Mouse (Mus musculus): ENCODE data around the gene Mrpl41. TPM values are rescaled to one million over a fixed set of nuclear protein-coding genes. Genes with fewer than 3 reads are reported as not detected.
A peak's percentile ranks its signal among the peaks of the same experiment; 100 is the strongest.

The Mrpl41 gene
- polyA plus RNA-seq (2015; fragmentation: Nextera tagmentation; extraction: Ambion mirVana): 114 and 130 TPM in 2 replicates

DNA sequence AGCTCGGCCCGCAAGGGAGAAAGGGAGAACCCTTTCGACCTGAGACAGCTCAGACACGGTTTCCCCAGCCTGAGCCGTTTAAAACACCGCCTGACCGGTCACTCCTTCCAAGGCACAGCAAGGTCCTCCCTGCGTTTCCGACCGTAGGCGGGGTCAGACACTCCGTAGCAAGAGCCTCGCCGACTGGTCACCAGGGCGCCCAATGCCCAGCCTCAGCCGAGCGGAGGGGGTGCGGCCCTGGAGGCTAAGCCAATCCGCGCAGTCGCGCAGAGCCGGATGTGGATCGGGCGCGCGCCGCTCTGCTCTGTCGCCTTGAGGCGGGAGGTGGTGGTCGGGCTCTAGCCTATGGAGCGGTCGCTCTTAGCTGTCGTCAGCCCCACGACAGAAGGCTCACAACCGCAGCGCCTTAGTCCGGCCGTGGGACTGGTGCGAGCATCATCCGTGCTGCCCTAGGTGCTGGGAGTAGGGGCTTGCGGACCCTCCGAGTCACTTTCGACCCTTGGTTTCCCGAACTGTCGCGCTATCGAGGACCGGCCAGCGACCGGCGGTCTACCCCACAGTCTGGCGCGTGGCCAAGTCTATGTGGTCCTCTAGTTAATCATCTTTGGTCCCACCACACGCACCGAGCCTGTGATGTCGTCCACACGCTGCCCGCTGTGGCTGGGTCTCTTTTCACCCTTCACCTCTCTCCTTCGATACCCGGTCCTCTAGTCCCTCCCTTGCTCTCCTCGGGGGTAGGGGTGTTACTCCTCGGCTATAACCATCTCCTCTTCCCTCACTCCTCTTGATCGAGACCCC lies at the start of gene Mrpl41:
Mrpl41 (minus strand) TSS at position 193 of the 798 bp plus-strand sequence.
- H3K9ac ChIP-seq: peak within 1 kb of the TSS; percentile 83
- H3K4me3 ChIP-seq: peak within 1 kb of the TSS; percentile 84
- H3K9me3 ChIP-seq (replicated peaks): no peaks in the 10 kb centered on the region
- H3K4me2 ChIP-seq: peak within 1 kb of the TSS; percentile 95
- H3K4me1 ChIP-seq (replicated peaks): peaks cover 18% of the 10 kb centered on the region
- ATAC-seq (replicated peaks; ENCODE audit: insufficient number of reproducible peaks, insufficient read depth, low FRiP score, low read depth): peak; percentile 99
- H3K36me3 ChIP-seq: peaks cover 24% of the 10 kb centered on the region
- no peaks in the 10 kb centered on the region for H3K27me3 ChIP-seq
- under 1% methylated on average over 64 of the region's 64 CpGs for WGBS
- peak within 1 kb of the TSS; percentile 93 for H3K27ac ChIP-seq

DNA sequence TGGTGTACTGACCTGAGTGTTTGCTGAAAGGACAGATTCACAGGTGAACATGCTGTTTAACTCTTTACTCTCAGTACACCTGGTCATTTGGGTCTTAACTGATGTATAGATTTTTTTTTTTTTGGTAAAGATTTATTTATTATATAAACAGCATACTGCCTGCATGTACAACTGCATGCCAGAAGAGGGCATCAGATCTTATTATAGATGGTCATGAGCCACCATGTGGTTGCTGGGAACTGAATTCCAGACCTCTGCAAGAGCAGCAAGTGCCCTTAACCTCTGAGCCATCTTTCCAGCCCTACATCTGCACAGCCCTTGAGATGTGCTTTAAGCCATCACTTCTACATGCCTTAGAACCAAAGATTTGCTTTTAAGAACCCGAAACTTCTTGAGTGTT lies 47.8 kb upstream of the Mrpl41 start:
- 83% methylated on average over 1 of the region's 1 CpGs for WGBS
- H3K4me2 ChIP-seq: no peak overlapping the region
- no peak for ATAC-seq (replicated peaks; ENCODE audit: insufficient number of reproducible peaks, insufficient read depth, low FRiP score, low read depth)
- no peak overlapping the region for H3K4me3 ChIP-seq
- H3K27me3 ChIP-seq: no peaks in the 10 kb centered on the region
- no peaks in the 10 kb centered on the region for H3K4me1 ChIP-seq (replicated peaks)
- no peak overlapping the region for H3K9ac ChIP-seq
- no peaks in the 10 kb centered on the region for H3K36me3 ChIP-seq
- H3K27ac ChIP-seq: no peak overlapping the region
- no peaks in the 10 kb centered on the region for H3K9me3 ChIP-seq (replicated peaks)

DNA sequence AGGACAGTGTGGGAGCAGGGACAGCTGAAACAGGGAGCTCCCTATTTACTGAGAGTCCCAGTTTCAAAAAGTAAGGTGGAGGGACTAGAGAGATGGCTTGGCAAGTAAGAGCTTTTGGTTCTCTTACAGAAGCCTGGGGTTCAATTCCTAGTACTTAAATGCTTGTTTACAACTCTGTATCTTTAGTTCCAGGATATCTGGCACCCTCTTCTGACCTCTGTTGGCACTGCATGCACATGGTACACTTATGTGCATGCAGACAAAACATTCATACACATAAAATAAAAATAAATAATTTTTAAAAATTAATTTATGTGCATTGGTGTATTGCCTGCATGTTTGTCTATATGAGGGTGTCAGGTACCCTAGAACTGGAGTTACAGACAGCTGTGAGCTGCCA lies 33.4 kb upstream of the Mrpl41 start:
- Histone ChIP-seq H3K4me2 (no peak overlapping the region), H3K27ac (no peak overlapping the region), H3K9me3 (replicated peaks) (no peaks in the 10 kb centered on the region), H3K4me3 (no peak overlapping the region), H3K4me1 (replicated peaks) (no peaks in the 10 kb centered on the region), H3K27me3 (no peaks in the 10 kb centered on the region), H3K9ac (no peak overlapping the region), H3K36me3 (no peaks in the 10 kb centered on the region)
- ATAC-seq (replicated peaks; ENCODE audit: insufficient number of reproducible peaks, insufficient read depth, low FRiP score, low read depth): no peak

DNA sequence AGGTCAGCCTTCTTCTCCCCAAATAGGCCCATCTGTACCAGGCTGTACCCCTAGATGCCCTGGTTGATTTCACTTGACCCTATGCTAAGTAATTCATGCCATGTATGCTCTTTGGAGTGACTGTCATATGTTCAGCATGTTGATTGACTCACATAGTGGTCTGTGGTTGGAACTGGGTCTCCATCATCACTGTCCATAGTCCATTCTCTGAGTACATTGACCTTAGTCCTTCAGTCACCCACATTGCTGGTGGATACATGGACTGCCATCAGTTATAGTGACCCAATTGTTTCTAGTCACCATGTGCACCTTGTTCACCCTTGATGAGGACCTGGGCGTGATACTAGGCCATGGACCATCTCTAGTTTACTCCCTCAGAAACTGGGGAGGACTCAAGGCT lies 31.9 kb upstream of the Mrpl41 start:
- Histone ChIP-seq H3K4me1 (replicated peaks) (no peaks in the 10 kb centered on the region), H3K9me3 (replicated peaks) (no peaks in the 10 kb centered on the region), H3K4me3 (no peak overlapping the region), H3K27me3 (no peaks in the 10 kb centered on the region), H3K36me3 (no peaks in the 10 kb centered on the region), H3K27ac (no peak overlapping the region), H3K9ac (no peak overlapping the region), H3K4me2 (no peak overlapping the region)
- no peak for ATAC-seq (replicated peaks; ENCODE audit: insufficient number of reproducible peaks, insufficient read depth, low FRiP score, low read depth)
- 84% methylated on average over 1 of the region's 1 CpGs for WGBS

DNA sequence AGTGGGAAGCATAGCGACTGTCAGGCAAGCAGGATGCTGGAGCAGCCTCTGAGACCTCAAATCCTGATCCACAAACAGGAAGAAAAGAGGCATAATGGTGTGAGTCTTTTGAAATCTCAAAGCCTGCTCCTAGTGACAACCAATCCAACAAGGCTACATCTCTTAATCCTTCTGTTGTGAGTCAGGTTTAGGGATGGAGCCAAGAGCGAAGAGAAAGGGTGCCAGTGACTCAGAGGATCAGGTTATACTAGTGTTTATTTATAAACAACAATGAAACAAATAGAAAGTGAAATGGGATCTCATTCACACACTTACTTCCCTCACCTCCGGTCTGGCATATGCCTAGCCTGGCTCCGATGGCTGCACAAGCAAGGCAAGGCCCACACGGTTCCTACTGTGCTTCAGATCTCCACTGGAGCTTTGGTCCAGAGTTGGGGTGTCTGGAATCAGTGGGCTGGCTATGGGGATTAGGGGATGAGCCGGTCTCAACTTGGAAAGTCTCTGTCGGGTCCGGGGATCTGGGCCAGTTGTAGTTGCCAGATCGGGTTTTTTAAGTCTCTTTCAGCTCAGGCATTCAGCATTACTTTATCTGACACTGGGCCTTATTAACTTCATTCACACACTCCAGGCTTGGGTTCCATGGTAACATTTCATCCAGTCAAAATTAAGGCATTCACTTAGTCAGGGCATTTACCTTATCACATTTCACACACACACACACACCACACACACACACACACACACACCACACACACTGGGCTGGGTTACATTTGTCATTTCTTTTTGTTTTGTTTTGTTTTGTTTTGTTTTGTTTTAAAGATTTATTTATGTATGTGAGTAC lies 29.3 kb upstream of the Mrpl41 start:
- Histone ChIP-seq H3K27me3 (no peaks in the 10 kb centered on the region), H3K4me3 (no peak overlapping the region), H3K27ac (no peak overlapping the region), H3K4me1 (replicated peaks) (no peaks in the 10 kb centered on the region), H3K36me3 (no peaks in the 10 kb centered on the region), H3K9me3 (replicated peaks) (no peaks in the 10 kb centered on the region), H3K4me2 (no peak overlapping the region), H3K9ac (no peak overlapping the region)
- 83% methylated on average over 9 of the region's 9 CpGs for WGBS
- ATAC-seq (replicated peaks; ENCODE audit: insufficient number of reproducible peaks, insufficient read depth, low FRiP score, low read depth): no peak

DNA sequence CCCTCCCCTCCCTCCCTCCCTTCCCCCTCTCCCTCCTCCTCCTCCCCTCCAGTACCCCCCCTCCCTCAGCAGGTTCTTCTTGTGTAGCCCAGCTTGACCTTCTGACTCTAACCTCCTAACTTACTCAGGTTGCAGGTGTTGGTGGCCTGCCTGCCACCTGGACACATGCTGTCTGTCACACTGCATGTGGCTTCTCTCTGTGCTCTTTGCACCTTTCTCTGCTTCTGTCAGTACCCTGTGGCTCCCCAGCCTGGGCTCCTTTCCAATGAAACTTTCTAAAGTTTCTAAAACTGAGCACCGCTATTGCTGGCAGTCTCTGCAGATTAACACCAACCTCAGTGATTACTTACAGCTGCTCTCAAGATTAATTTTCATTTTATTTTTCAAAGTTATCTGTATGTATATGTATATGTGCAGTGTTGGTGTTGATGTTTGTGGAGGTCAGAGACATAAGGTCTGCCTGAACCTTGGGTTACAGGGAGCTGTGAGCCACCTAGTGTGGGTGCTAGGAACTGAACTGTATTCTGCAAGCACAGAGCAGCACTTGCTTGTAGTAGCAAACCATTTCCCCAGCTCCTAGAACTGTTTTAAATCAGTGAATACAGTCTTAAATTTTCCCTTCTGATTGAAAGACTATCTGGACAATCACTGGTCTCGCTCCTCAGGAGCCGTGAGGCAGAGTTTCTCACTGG lies 25.8 kb upstream of the Mrpl41 start:
- Histone ChIP-seq H3K36me3 (no peaks in the 10 kb centered on the region), H3K27me3 (no peaks in the 10 kb centered on the region), H3K4me2 (no peak overlapping the region), H3K9me3 (replicated peaks) (no peaks in the 10 kb centered on the region), H3K27ac (no peak overlapping the region), H3K4me3 (no peak overlapping the region), H3K4me1 (replicated peaks) (no peaks in the 10 kb centered on the region), H3K9ac (no peak overlapping the region)
- ATAC-seq (replicated peaks; ENCODE audit: insufficient number of reproducible peaks, insufficient read depth, low FRiP score, low read depth): no peak
- 74% methylated on average over 3 of the region's 3 CpGs for WGBS

DNA sequence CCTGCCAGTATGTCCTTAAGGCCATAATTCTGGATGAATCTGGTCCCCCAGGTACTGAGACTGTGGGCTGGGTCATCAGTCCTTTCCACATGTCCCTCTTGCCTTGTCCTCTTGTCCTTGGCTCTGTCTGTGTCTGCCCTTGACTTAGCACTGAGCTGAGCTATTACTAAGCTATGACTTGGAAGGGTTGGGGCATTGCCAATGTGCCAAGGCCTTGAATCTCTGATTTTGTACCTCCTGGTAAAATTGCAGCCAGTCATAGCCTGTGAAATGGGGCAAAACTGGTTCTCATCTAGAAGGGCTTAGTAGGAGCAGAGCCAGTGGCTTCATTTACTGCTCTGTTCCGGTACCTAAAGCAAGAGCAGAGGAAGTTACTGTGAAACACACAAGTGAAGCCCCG lies 21.6 kb upstream of the Mrpl41 start:
- H3K9me3 ChIP-seq (replicated peaks): no peaks in the 10 kb centered on the region
- H3K4me2 ChIP-seq: no peak overlapping the region
- no peak overlapping the region for H3K4me3 ChIP-seq
- no peaks in the 10 kb centered on the region for H3K27me3 ChIP-seq
- 80% methylated on average over 2 of the region's 2 CpGs for WGBS
- ATAC-seq (replicated peaks; ENCODE audit: insufficient number of reproducible peaks, insufficient read depth, low FRiP score, low read depth): no peak
- no peaks in the 10 kb centered on the region for H3K4me1 ChIP-seq (replicated peaks)
- no peaks in the 10 kb centered on the region for H3K36me3 ChIP-seq
- no peak overlapping the region for H3K27ac ChIP-seq
- H3K9ac ChIP-seq: no peak overlapping the region

DNA sequence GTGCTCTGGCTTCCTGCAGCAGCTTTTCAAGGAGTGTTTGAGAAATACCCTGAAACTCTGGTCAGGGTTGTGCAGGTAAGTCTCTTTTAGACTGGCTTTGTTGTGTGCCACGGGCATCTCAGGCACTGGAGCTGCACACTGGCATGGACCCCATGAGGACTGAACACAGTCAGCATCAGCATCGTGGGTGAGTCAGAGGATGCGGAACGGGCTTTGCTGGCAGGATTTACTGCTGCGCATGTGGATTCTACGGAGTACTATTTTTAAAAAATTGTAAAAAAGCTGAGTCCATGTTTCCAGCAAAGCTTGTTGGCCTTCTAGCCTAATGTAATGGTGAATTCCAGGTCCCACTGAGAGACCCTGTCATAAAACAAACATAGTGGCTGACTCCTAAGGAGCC lies 20.4 kb upstream of the Mrpl41 start:
- 92% methylated on average over 6 of the region's 6 CpGs for WGBS
- H3K9me3 ChIP-seq (replicated peaks): no peaks in the 10 kb centered on the region

DNA sequence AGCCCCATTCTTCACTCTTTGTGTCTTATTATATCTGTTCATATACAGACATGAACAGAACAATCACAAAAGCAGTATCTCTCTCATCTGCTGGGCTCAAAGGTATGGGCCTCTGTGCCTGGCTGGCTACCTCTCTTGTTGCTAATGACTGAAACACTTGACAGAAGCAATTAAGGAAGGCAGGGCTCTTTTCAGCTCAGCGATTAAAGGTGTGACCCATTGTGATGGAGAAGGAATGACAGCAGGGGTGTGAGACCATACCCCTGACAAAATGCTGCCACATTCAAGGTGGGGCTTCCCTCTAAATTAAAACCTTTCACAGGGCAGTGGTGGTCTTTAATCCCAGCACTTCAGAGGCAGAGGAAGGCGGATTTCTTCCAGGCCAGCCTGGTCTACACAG lies 12.9 kb upstream of the Mrpl41 start:
- 50% methylated on average over 2 of the region's 2 CpGs for WGBS
- no peak overlapping the region for H3K4me2 ChIP-seq
- H3K4me3 ChIP-seq: no peak overlapping the region
- H3K27ac ChIP-seq: no peak overlapping the region
- ATAC-seq (replicated peaks; ENCODE audit: insufficient number of reproducible peaks, insufficient read depth, low FRiP score, low read depth): no peak
- H3K9me3 ChIP-seq (replicated peaks): no peaks in the 10 kb centered on the region
- no peaks in the 10 kb centered on the region for H3K27me3 ChIP-seq
- H3K36me3 ChIP-seq: 0 out of 2 replicates have a peak, but pooled peaks cover 13% of the 10 kb centered on the region
- H3K4me1 ChIP-seq (replicated peaks): no peaks in the 10 kb centered on the region
- no peak overlapping the region for H3K9ac ChIP-seq

More for the DNA sequence above, 20.4 kb upstream of the Mrpl41 start:
- H3K27me3 ChIP-seq: no peaks in the 10 kb centered on the region
- ATAC-seq (replicated peaks; ENCODE audit: insufficient number of reproducible peaks, insufficient read depth, low FRiP score, low read depth): no peak
- H3K4me1 ChIP-seq (replicated peaks): no peaks in the 10 kb centered on the region
- no peak overlapping the region for H3K4me3 ChIP-seq
- H3K9ac ChIP-seq: no peak overlapping the region
- no peak overlapping the region for H3K27ac ChIP-seq
- no peak overlapping the region for H3K4me2 ChIP-seq
- H3K36me3 ChIP-seq: no peaks in the 10 kb centered on the region

DNA sequence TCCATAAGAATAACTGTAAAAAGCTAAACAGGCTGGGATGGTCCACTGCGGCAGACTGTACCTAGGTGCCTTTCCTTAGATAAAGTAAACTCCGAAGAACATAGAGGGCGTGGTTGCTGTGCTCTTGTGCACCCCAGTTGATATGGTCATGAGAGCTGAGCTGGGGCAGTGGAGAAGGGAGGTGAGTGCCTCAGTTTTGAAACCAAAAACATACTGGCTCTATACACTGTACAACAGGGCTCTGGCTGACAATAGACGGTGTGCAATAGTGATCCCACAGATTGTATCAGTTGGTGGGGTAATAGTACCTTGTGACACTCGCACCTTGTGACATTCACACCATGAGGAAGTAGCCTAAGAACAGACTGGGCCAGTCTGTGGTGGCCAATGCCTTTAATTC lies 2.1 kb upstream of the Mrpl41 start:
- no peak overlapping the region for H3K4me2 ChIP-seq
- peaks cover 18% of the 10 kb centered on the region for H3K4me1 ChIP-seq (replicated peaks)
- no peak overlapping the region for H3K9ac ChIP-seq
- H3K36me3 ChIP-seq: peaks cover 7% of the 10 kb centered on the region; the same call in 1 of the 2 replicates
- H3K4me3 ChIP-seq: 0 out of 2 replicates have a peak overlapping the region, but pooled peaks have one; percentile 84
- no peak for ATAC-seq (replicated peaks; ENCODE audit: insufficient number of reproducible peaks, insufficient read depth, low FRiP score, low read depth)
- no peaks in the 10 kb centered on the region for H3K9me3 ChIP-seq (replicated peaks)
- 92% methylated on average over 5 of the region's 5 CpGs for WGBS
- H3K27ac ChIP-seq: no peak overlapping the region
- no peaks in the 10 kb centered on the region for H3K27me3 ChIP-seq

DNA sequence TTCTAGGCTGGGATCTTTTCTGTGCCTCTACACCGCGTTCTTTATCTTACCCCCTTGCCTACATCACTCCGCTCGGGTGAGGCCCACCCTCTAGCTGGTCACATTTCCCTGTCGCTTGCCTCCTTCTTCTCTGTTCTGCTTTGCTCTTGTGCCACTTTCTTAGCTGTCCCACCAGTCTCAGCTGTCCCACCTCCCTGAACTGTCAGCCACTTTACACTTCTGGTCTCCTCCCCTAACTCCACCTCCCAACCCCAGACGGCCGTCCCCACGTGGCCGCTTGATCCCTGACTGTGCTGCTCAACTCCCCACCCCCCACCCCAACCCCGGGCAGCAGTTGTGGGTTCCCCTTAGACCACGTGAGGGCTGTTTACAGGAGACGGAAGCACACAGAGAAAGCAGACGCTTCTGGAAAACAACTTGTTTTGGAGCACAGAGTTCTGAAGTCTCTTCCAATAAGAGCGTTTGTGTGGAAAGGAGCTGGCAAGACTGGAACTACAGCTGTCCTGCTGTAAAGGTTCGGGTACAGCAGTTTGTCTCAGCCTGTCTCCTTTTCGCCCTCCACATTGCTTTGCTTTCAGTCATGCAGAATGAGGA lies 903 bp upstream of the Mrpl41 start, which contains the start of gene Pnpla7:
Pnpla7 (plus strand) TSS at position 330 of the 594 bp plus-strand sequence.
- H3K27ac ChIP-seq: peak within 1 kb of the TSS; percentile 93
- H3K27me3 ChIP-seq: no peaks in the 10 kb centered on the region
- peak within 1 kb of the TSS; percentile 84 for H3K4me3 ChIP-seq
- WGBS: under 1% methylated on average over 16 of the region's 16 CpGs
- ATAC-seq (replicated peaks; ENCODE audit: insufficient number of reproducible peaks, insufficient read depth, low FRiP score, low read depth): peak; percentile 75
- H3K4me2 ChIP-seq: peak within 1 kb of the TSS; percentile 95
- peak within 1 kb of the TSS; percentile 83 for H3K9ac ChIP-seq
- peaks cover 18% of the 10 kb centered on the region for H3K4me1 ChIP-seq (replicated peaks)
- peaks cover 17% of the 10 kb centered on the region; the same call in 1 of the 2 replicates for H3K36me3 ChIP-seq
- H3K9me3 ChIP-seq (replicated peaks): no peaks in the 10 kb centered on the region

Data from heart, embryonic 15.5 days (tissue).